Mouse (Mus musculus): ENCODE data around the gene Tob2. TPM values are rescaled to one million over a fixed set of nuclear protein-coding genes. Genes with fewer than 3 reads are reported as not detected.

Tob2 gene
- polyA plus RNA-seq, 1 experiment from 2014 or later, result 23.0 TPM

- Histone ChIP-seq H3K4me3 (ENCODE audit: low read depth, low read length) (no peak overlapping the region), H3K9ac (ENCODE audit: low read length) (no peak overlapping the region), H3K9me3 (ENCODE audit: control insufficient read depth, low read length) (no peaks in the 10 kb centered on the region), H3K27ac (ENCODE audit: low read depth) (no peak overlapping the region), H3K36me3 (ENCODE audit: control insufficient read depth, insufficient read depth, low read length) (peaks cover 12% of the 10 kb centered on the region), H3K27me3 (replicated peaks; ENCODE audit: control insufficient read depth, insufficient read depth, low read length) (no peaks in the 10 kb centered on the region), H3K4me1 (replicated peaks; ENCODE audit: control insufficient read depth, insufficient read depth, low read length) (0 out of 2 replicates have a peak, but pooled peaks cover 2% of the 10 kb centered on the region), H3K4me2 (ENCODE audit: low read length) (no peak overlapping the region)
- DNase-seq (ENCODE audit: low spot score) (no peak), ATAC-seq (replicated peaks; ENCODE audit: low FRiP score, low TSS enrichment, low read depth) (no peak)
- WGBS, result 86% methylated on average over 4 of the region's 4 CpGs
These were observed 28.1 kb downstream of the Tob2 start for GRCm38 (mm10) chr15:81830530-81830929.

GRCm38 (mm10) chr15:81829208-81829580, 29.4 kb downstream of the Tob2 start:
- WGBS, result 57% methylated on average over 2 of the region's 2 CpGs
- H3K4me1 ChIP-seq (replicated peaks; ENCODE audit: control insufficient read depth, insufficient read depth, low read length), result no peaks in the 10 kb centered on the region
- H3K4me3 ChIP-seq (ENCODE audit: low read depth, low read length), result no peak overlapping the region
- H3K27ac ChIP-seq (ENCODE audit: low read depth), result no peak overlapping the region
- peaks cover 25% of the 10 kb centered on the region for H3K36me3 ChIP-seq (ENCODE audit: control insufficient read depth, insufficient read depth, low read length)
- no peak overlapping the region for H3K9ac ChIP-seq (ENCODE audit: low read length)
- H3K4me2 ChIP-seq (ENCODE audit: low read length), result no peak overlapping the region
- no peaks in the 10 kb centered on the region for H3K27me3 ChIP-seq (replicated peaks; ENCODE audit: control insufficient read depth, insufficient read depth, low read length)
- DNase-seq (ENCODE audit: low spot score), result no peak
- H3K9me3 ChIP-seq (ENCODE audit: control insufficient read depth, low read length), result no peaks in the 10 kb centered on the region
- ATAC-seq (replicated peaks; ENCODE audit: low FRiP score, low TSS enrichment, low read depth), result no peak

GRCm38 (mm10) chr15:81828426-81829207, 30.0 kb downstream of the Tob2 start:
- Histone ChIP-seq H3K9me3 (ENCODE audit: control insufficient read depth, low read length) (no peaks in the 10 kb centered on the region), H3K27ac (ENCODE audit: low read depth) (no peak overlapping the region), H3K4me1 (replicated peaks; ENCODE audit: control insufficient read depth, insufficient read depth, low read length) (no peaks in the 10 kb centered on the region), H3K27me3 (replicated peaks; ENCODE audit: control insufficient read depth, insufficient read depth, low read length) (no peaks in the 10 kb centered on the region), H3K4me2 (ENCODE audit: low read length) (no peak overlapping the region), H3K36me3 (ENCODE audit: control insufficient read depth, insufficient read depth, low read length) (peaks cover 31% of the 10 kb centered on the region), H3K4me3 (ENCODE audit: low read depth, low read length) (no peak overlapping the region), H3K9ac (ENCODE audit: low read length) (no peak overlapping the region)
- ATAC-seq (replicated peaks; ENCODE audit: low FRiP score, low TSS enrichment, low read depth) (no peak), DNase-seq (ENCODE audit: low spot score) (no peak)
- 89% methylated on average over 7 of the region's 7 CpGs for WGBS

- DNase-seq (ENCODE audit: low spot score), result no peak
- Histone ChIP-seq H3K4me1 (replicated peaks; ENCODE audit: control insufficient read depth, insufficient read depth, low read length) (no peaks in the 10 kb centered on the region), H3K9me3 (ENCODE audit: control insufficient read depth, low read length) (no peaks in the 10 kb centered on the region), H3K27me3 (replicated peaks; ENCODE audit: control insufficient read depth, insufficient read depth, low read length) (no peaks in the 10 kb centered on the region), H3K36me3 (ENCODE audit: control insufficient read depth, insufficient read depth, low read length) (peaks cover 60% of the 10 kb centered on the region), H3K4me2 (ENCODE audit: low read length) (no peak overlapping the region), H3K27ac (ENCODE audit: low read depth) (no peak overlapping the region), H3K4me3 (ENCODE audit: low read depth, low read length) (no peak overlapping the region), H3K9ac (ENCODE audit: low read length) (no peak overlapping the region)
- 69% methylated on average over 3 of the region's 3 CpGs for WGBS
- ATAC-seq (replicated peaks; ENCODE audit: low FRiP score, low TSS enrichment, low read depth), result no peak
These were observed 33.8 kb downstream of the Tob2 start for GRCm38 (mm10) chr15:81824832-81825231.

GRCm38 (mm10) chr15:81822631-81823030, 36.0 kb downstream of the Tob2 start:
- Histone ChIP-seq H3K4me2 (ENCODE audit: low read length) (no peak overlapping the region), H3K4me1 (replicated peaks; ENCODE audit: control insufficient read depth, insufficient read depth, low read length) (no peaks in the 10 kb centered on the region), H3K9me3 (ENCODE audit: control insufficient read depth, low read length) (no peaks in the 10 kb centered on the region), H3K27ac (ENCODE audit: low read depth) (no peak overlapping the region), H3K4me3 (ENCODE audit: low read depth, low read length) (no peak overlapping the region), H3K27me3 (replicated peaks; ENCODE audit: control insufficient read depth, insufficient read depth, low read length) (no peaks in the 10 kb centered on the region), H3K36me3 (ENCODE audit: control insufficient read depth, insufficient read depth, low read length) (peaks cover 69% of the 10 kb centered on the region), H3K9ac (ENCODE audit: low read length) (no peak overlapping the region)
- ATAC-seq (replicated peaks; ENCODE audit: low FRiP score, low TSS enrichment, low read depth) (no peak), DNase-seq (ENCODE audit: low spot score) (no peak)
- WGBS, result 81% methylated on average over 3 of the region's 3 CpGs

- no peak overlapping the region for H3K4me2 ChIP-seq (ENCODE audit: low read length)
- DNase-seq (ENCODE audit: low spot score) (no peak), ATAC-seq (replicated peaks; ENCODE audit: low FRiP score, low TSS enrichment, low read depth) (no peak)
- peaks cover 62% of the 10 kb centered on the region for H3K36me3 ChIP-seq (ENCODE audit: control insufficient read depth, insufficient read depth, low read length)
- no peaks in the 10 kb centered on the region for H3K4me1 ChIP-seq (replicated peaks; ENCODE audit: control insufficient read depth, insufficient read depth, low read length)
- no peak overlapping the region for H3K9ac ChIP-seq (ENCODE audit: low read length)
- no peaks in the 10 kb centered on the region for H3K9me3 ChIP-seq (ENCODE audit: control insufficient read depth, low read length)
- WGBS, result 86% methylated on average over 3 of the region's 3 CpGs
- no peak overlapping the region for H3K4me3 ChIP-seq (ENCODE audit: low read depth, low read length)
- H3K27ac ChIP-seq (ENCODE audit: low read depth), result no peak overlapping the region
- H3K27me3 ChIP-seq (replicated peaks; ENCODE audit: control insufficient read depth, insufficient read depth, low read length), result no peaks in the 10 kb centered on the region
These were observed 40.2 kb downstream of the Tob2 start for GRCm38 (mm10) chr15:81818404-81818803.

GRCm38 (mm10) chr15:81814716-81815370, 43.8 kb downstream of the Tob2 start:
- Histone ChIP-seq H3K4me3 (ENCODE audit: low read depth, low read length) (no peak overlapping the region), H3K4me1 (replicated peaks; ENCODE audit: control insufficient read depth, insufficient read depth, low read length) (peaks cover 14% of the 10 kb centered on the region), H3K27me3 (replicated peaks; ENCODE audit: control insufficient read depth, insufficient read depth, low read length) (no peaks in the 10 kb centered on the region), H3K4me2 (ENCODE audit: low read length) (no peak overlapping the region), H3K27ac (ENCODE audit: low read depth) (no peak overlapping the region), H3K36me3 (ENCODE audit: control insufficient read depth, insufficient read depth, low read length) (peaks cover 35% of the 10 kb centered on the region), H3K9ac (ENCODE audit: low read length) (no peak overlapping the region), H3K9me3 (ENCODE audit: control insufficient read depth, low read length) (no peaks in the 10 kb centered on the region)
- DNase-seq (ENCODE audit: low spot score), result no peak
- no peak for ATAC-seq (replicated peaks; ENCODE audit: low FRiP score, low TSS enrichment, low read depth)
- 80% methylated on average over 12 of the region's 12 CpGs for WGBS

GRCm38 (mm10) chr15:81813986-81814705, 44.5 kb downstream of the Tob2 start:
- H3K4me2 ChIP-seq (ENCODE audit: low read length), result no peak overlapping the region
- ATAC-seq (replicated peaks; ENCODE audit: low FRiP score, low TSS enrichment, low read depth) (no peak), DNase-seq (ENCODE audit: low spot score) (no peak)
- 79% methylated on average over 5 of the region's 5 CpGs for WGBS
- no peak overlapping the region for H3K9ac ChIP-seq (ENCODE audit: low read length)
- H3K4me3 ChIP-seq (ENCODE audit: low read depth, low read length), result no peak overlapping the region
- no peaks in the 10 kb centered on the region for H3K27me3 ChIP-seq (replicated peaks; ENCODE audit: control insufficient read depth, insufficient read depth, low read length)
- H3K4me1 ChIP-seq (replicated peaks; ENCODE audit: control insufficient read depth, insufficient read depth, low read length), result peaks cover 21% of the 10 kb centered on the region
- no peaks in the 10 kb centered on the region for H3K9me3 ChIP-seq (ENCODE audit: control insufficient read depth, low read length)
- no peak overlapping the region for H3K27ac ChIP-seq (ENCODE audit: low read depth)
- H3K36me3 ChIP-seq (ENCODE audit: control insufficient read depth, insufficient read depth, low read length), result peaks cover 30% of the 10 kb centered on the region

Data from intestine, embryonic 14.5 days (tissue).